In the genomic region with DNA sequence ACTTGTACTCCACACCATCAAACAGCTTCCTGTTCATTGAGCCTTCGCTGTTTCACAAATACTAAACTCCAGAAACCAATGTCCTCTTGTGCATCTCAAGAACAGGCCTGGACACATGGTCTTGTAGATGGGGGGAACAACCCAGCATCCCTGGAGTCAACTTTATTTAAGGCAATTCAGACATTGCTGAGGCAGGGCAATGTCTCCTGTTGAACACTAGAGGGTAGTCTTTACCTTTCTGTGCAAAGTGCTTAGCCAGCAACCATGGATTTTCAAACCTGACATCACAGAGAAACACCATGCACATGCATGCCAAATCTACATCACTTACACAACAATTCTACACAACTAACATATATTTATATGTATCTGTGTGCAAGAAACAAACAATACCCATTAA, we compare ENCODE assay signal across 8 mouse cellular contexts.
DNase-seq lines count a peak whose midpoint lies in the region; ATAC-seq lines count a peak whose summit lies in the region.

No protein-coding gene starts in this region.

- H3K4me1 ChIP-seq in midbrain, embryonic 16.5 days (ENCODE audit: control insufficient read depth, insufficient read depth, low read length) = no peaks in the 10 kb centered on the region

- H3K27ac ChIP-seq in midbrain, embryonic 16.5 days (ENCODE audit: low read length) = no peak overlapping the region

- H3K27me3 ChIP-seq in midbrain, embryonic 16.5 days (ENCODE audit: control insufficient read depth, insufficient read depth, low read depth, low read length) = no peaks in the 10 kb centered on the region

- H3K4me3 ChIP-seq in midbrain, embryonic 16.5 days (ENCODE audit: low read depth, low read length) = no peak overlapping the region

- H3K4me2 ChIP-seq in midbrain, embryonic 16.5 days (ENCODE audit: low read length) = no peak overlapping the region

- DNase-seq in gastrocnemius, postnatal 10 days = peak; percentile 11
- no peak for DNase-seq in gastrocnemius, postnatal 4 days (ENCODE audit: low spot score in 2 of 2)
- DNase-seq in CD4-positive, CD25-positive, alpha-beta regulatory T cell, adult 2 months (ENCODE audit: low read depth, low spot score) = peak; percentile 72
- DNase-seq in cerebellum, adult 11 months = peak; percentile 18
- DNase-seq in heart, postnatal 14 days = peak; percentile 31 to 45
- DNase-seq in kidney, postnatal 4 days = peak; percentile 31 to 42
- DNase-seq in ovary, postnatal 10 days (ENCODE audit: low spot score) = no peak

- H3K9ac ChIP-seq in midbrain, embryonic 16.5 days (ENCODE audit: low read depth, low read length) = no peak overlapping the region

- WGBS in midbrain, embryonic 16.5 days = 38% methylated on average over 1 of the region's 1 CpGs

- no peaks in the 10 kb centered on the region for H3K9me3 ChIP-seq in midbrain, embryonic 16.5 days (replicated peaks; ENCODE audit: control insufficient read depth, low read length, poor library complexity, severe bottlenecking)

- intact Hi-C loops in heart, postnatal 14 days (cut with DNase I) = loop anchor here (1.0 to 10.0 kb wide), 4 partner anchors 240 to 856 kb away; a partner anchor contains a TSS

- H3K36me3 ChIP-seq in midbrain, embryonic 16.5 days (ENCODE audit: control insufficient read depth, insufficient read depth, low read length) = no peaks in the 10 kb centered on the region

- ATAC-seq in midbrain, embryonic 16.5 days = peak; percentile 85

Comparison
In these comparisons a context has a peak if more than half of its experiments do, and no peak if none do; other contexts are left out.
1. DNase-seq: peak in gastrocnemius, postnatal 10 days (single experiment), CD4-positive, CD25-positive, alpha-beta regulatory T cell, adult 2 months (single experiment), cerebellum, adult 11 months (single experiment), heart, postnatal 14 days (2 of 2) and kidney, postnatal 4 days (2 of 2); none in gastrocnemius, postnatal 4 days (0 of 2) and ovary, postnatal 10 days (single experiment).